Mouse (Mus musculus) left cerebral cortex, adult 2 months (tissue): ENCODE data around the gene Ptprj. TPM values are rescaled to one million over a fixed set of nuclear protein-coding genes. Genes with fewer than 3 reads are reported as not detected.

Experiments used
- total RNA-seq, 2 experiments: library from RNA; stranded (reverse); gene quantifications; 2 replicates each; pipeline ENCODE4 v1.2.3; 2021

Ptprj gene
- total RNA-seq, 2 experiments from 2014 or later = 114 to 117 TPM

Other genes with a start within 250 kb of the Ptprj start
- gene Olfr1274-ps, start 182.0 kb downstream of the Ptprj start, total RNA-seq = not detected
- gene Nup160, start 96.6 kb upstream of the Ptprj start, total RNA-seq = 10 to 100 TPM; 15.2 to 25.4 TPM
- gene Fnbp4, start 164.7 kb upstream of the Ptprj start, total RNA-seq = 10 to 100 TPM; 63.1 to 72.4 TPM
- gene Agbl2, start 202.1 kb upstream of the Ptprj start, total RNA-seq = under 1 TPM; 0.38 to 0.72 TPM